Comparison of ENCODE assay signal across 20 mouse cellular contexts in the genomic region with DNA sequence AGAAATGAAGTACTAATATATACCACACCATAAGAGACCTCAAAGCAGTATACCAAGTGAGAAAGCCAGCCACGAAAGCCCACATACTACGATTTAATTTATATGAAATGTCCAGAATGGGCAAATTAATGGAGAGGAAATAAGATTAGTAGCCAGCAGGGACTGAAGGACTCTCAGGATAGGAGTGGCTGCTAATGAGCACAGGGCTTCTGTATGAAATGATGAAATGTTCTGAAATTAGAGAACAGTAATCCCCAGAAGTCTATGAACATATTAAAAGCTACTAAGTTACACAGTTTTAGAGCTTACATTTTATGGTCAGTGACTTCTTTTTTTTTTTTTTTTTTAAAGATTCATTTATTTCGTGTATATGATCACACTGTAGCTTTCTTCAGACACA. TPM values are rescaled to one million over a fixed set of nuclear protein-coding genes. Genes with fewer than 3 reads are reported as not detected.
A peak's percentile ranks its signal among the peaks of the same experiment; 100 is the strongest.
DNase-seq lines count a peak whose midpoint lies in the region; ATAC-seq and TF ChIP-seq lines count a peak whose summit lies in the region.
"Had no signal": no experiment of that assay in that cellular context is flagged by ENCODE, and none has a peak within 500 bp of the region (broad histone marks: within the 10 kb centered on the region; RNA-seq: fewer than 3 reads in every experiment).

No protein-coding gene starts in this region.

- H3K27ac ChIP-seq in forebrain, embryonic 11.5 days (ENCODE audit: low read depth, low read length), result no peak overlapping the region

- H3K27me3 ChIP-seq in myocyte (ENCODE audit: control insufficient read depth, insufficient read depth, insufficient read length), result no peaks in the 10 kb centered on the region
- H3K27me3 ChIP-seq in forebrain, embryonic 11.5 days (ENCODE audit: control insufficient read depth, insufficient read depth, low read length), result no peaks in the 10 kb centered on the region
- H3K27me3 ChIP-seq: CH12.LX, Patski had no signal

- H3K4me3 ChIP-seq in myocyte, result no peak overlapping the region
- no peak overlapping the region for H3K4me3 ChIP-seq in forebrain, embryonic 11.5 days (ENCODE audit: low read depth, low read length)

- H3K9me3 ChIP-seq in forebrain, embryonic 11.5 days (ENCODE audit: control insufficient read depth, low read length), result no peaks in the 10 kb centered on the region
- H3K9me3 ChIP-seq: G1E had no signal

- TF ChIP-seq POLR2A in myocyte (IDR thresholded peaks at IDR 0.05; ENCODE audit: insufficient read length, low read depth), result no peak

- H3K4me2 ChIP-seq in myocyte (ENCODE audit: low read depth), result no peak overlapping the region
- no peak overlapping the region for H3K4me2 ChIP-seq in forebrain, embryonic 11.5 days (ENCODE audit: low read depth, low read length, severe bottlenecking)

- no peak for ATAC-seq in forebrain, embryonic 11.5 days (replicated peaks; ENCODE audit: low FRiP score)
- ATAC-seq: activated CD4-positive, CD25-positive, alpha-beta regulatory T cell, adult 4 months; CD4-positive, CD25-positive, alpha-beta regulatory T cell, adult 4 months; Patski had no signal

- no peak overlapping the region for H3ac ChIP-seq in myocyte (ENCODE audit: control insufficient read depth, insufficient read length)

- peaks cover 66% of the 10 kb centered on the region for H3K36me3 ChIP-seq in myocyte (ENCODE audit: control insufficient read depth, insufficient read depth)
- H3K36me3 ChIP-seq in forebrain, embryonic 11.5 days (ENCODE audit: control insufficient read depth, insufficient read depth, low read length), result peaks cover 6% of the 10 kb centered on the region; the same call in 1 of the 2 replicates

- DNase-seq in MN1 (ENCODE audit: low spot score), result peak; percentile 72
- no peak for DNase-seq in forebrain, embryonic 11.5 days (ENCODE audit: low spot score)
- DNase-seq in gastrocnemius, adult 18-20 months (ENCODE audit: low spot score), result no peak
- DNase-seq: adrenal gland, adult 2 months; adrenal gland, adult 8-10 months; adrenal gland, postnatal 10 days; adrenal gland, postnatal 14 days; adrenal gland, postnatal 25 days; adrenal gland, postnatal 36 days; B cell, adult 2 months; cerebellum, adult 11 months; cerebellum, adult 11-12 months; cerebellum, adult 18-20 months; cerebellum, adult 2 months had no signal

- peaks cover 9% of the 10 kb centered on the region for H3K79me2 ChIP-seq in myocyte (ENCODE audit: control insufficient read depth, insufficient read depth)

- H3K9ac ChIP-seq in forebrain, embryonic 11.5 days (ENCODE audit: low read length), result no peak overlapping the region

- WGBS in forebrain, embryonic 11.5 days, result 96% methylated on average over 3 of the region's 3 CpGs

- no peaks in the 10 kb centered on the region for H3K4me1 ChIP-seq in forebrain, embryonic 11.5 days (replicated peaks; ENCODE audit: control insufficient read depth, insufficient read depth, low read length)

TF ChIP-seq in myocyte, 11 proteins besides CTCF, POLR2A, EP300 and RAD21:
- no peak for TF ChIP-seq MAX (IDR thresholded peaks at IDR 0.05; ENCODE audit: low read depth)
- TF ChIP-seq MYOD1 (IDR thresholded peaks at IDR 0.05; ENCODE audit: control insufficient read depth in 1 of 3, insufficient read length in 2 of 3, low read depth in 2 of 3), result no peak
- no peak for TF ChIP-seq TCF3 (IDR thresholded peaks at IDR 0.05; ENCODE audit: insufficient read length, low read depth)
- no peak for TF ChIP-seq MYOG (IDR thresholded peaks at IDR 0.05; ENCODE audit: control insufficient read depth in 1 of 3, insufficient read depth in 1 of 3, insufficient read length in 2 of 3, low read depth in 2 of 3)
- TF ChIP-seq USF1 (IDR thresholded peaks at IDR 0.05; ENCODE audit: low read depth), result no peak
- peak; percentile 75 for TF ChIP-seq CEBPB (IDR thresholded peaks at IDR 0.05; ENCODE audit: insufficient read depth, poor library complexity, severe bottlenecking)
- no peak for TF ChIP-seq POLR2AphosphoS2 (IDR thresholded peaks at IDR 0.05; ENCODE audit: insufficient read length, low read depth)

RNA-seq across cellular contexts. Expression of gene Ino80, which starts 22.9 kb away (rescaled TPM):
- polyA plus RNA-seq in myocyte (2012; fragmentation: generic; extraction: Trizol), result 7.3 TPM
- 6.2 and 6.5 TPM in 2 replicates for polyA plus RNA-seq in forebrain, embryonic 11.5 days (2014; fragmentation: Nextera tagmentation; extraction: Ambion mirVana)
- 10 to 100 TPM; 11.2 to 12.1 TPM for total RNA-seq in gastrocnemius, adult 18-20 months (2021)
